Mouse (Mus musculus) C2C12 (cell line): ENCODE measurements at regions not wholly inside any gene's neighbourhood (a gene's known extent, or its start where the extent isn't known, plus 50 kb on each side); places are given as distances from the start of the nearest gene placed in this dataset.

Experiments
- CEBPB ChIP-seq: IDR thresholded peaks from one replicate; pipeline ENCODE4 v1.6.1; 2011; ENCODE audit warnings: low read depth, mild to moderate bottlenecking, control low read depth, moderate library complexity
- CTCF ChIP-seq: IDR thresholded peaks from one replicate; pipeline ENCODE4 v1.5.1; 2011; ENCODE audit not compliant: control insufficient read depth, insufficient read depth, insufficient read length
- FOSL1 ChIP-seq: IDR thresholded peaks from one replicate; pipeline ENCODE4 v1.8.0; 2011; ENCODE audit warnings: mild to moderate bottlenecking, low read length; ENCODE audit not compliant: poor library complexity, insufficient read depth, severe bottlenecking
- MAX ChIP-seq: IDR thresholded peaks from one replicate; pipeline ENCODE4 v1.6.1; 2011; ENCODE audit warnings: mild to moderate bottlenecking, control low read depth
- MYOD1 ChIP-seq: IDR thresholded peaks from one replicate; pipeline ENCODE4 v1.6.1; 2011; ENCODE audit warnings: low read depth; ENCODE audit not compliant: control insufficient read depth, insufficient read length
- MYOG ChIP-seq: IDR thresholded peaks from one replicate; pipeline ENCODE4 v1.6.1; 2011; ENCODE audit not compliant: control insufficient read depth, insufficient read length; ENCODE audit errors: extremely low read depth
- USF1 ChIP-seq: IDR thresholded peaks from one replicate; pipeline ENCODE4 v1.6.1; 2011; ENCODE audit warnings: low read depth, mild to moderate bottlenecking, control low read depth, moderate library complexity

GRCm38 (mm10) chr11:45643629-45644325 lies 208.1 kb upstream of the Clint1 start:
- no peak for TF ChIP-seq USF1
- TF ChIP-seq CTCF = no peak
- no peak for TF ChIP-seq FOSL1
- TF ChIP-seq MAX = no peak
- TF ChIP-seq MYOD1 = no peak
- TF ChIP-seq MYOG = no peak
- TF ChIP-seq CEBPB = no peak
